Mouse (Mus musculus) lung, postnatal 36 days (tissue): Measurements from ENCODE around the gene Tanc1.

ENCODE experiments used
- DNase-seq: peaks from one replicate; pipeline ENCODE4 v3.0.0; 2022; ENCODE audit warnings: mixed read lengths

Gene Tanc1

DNA sequence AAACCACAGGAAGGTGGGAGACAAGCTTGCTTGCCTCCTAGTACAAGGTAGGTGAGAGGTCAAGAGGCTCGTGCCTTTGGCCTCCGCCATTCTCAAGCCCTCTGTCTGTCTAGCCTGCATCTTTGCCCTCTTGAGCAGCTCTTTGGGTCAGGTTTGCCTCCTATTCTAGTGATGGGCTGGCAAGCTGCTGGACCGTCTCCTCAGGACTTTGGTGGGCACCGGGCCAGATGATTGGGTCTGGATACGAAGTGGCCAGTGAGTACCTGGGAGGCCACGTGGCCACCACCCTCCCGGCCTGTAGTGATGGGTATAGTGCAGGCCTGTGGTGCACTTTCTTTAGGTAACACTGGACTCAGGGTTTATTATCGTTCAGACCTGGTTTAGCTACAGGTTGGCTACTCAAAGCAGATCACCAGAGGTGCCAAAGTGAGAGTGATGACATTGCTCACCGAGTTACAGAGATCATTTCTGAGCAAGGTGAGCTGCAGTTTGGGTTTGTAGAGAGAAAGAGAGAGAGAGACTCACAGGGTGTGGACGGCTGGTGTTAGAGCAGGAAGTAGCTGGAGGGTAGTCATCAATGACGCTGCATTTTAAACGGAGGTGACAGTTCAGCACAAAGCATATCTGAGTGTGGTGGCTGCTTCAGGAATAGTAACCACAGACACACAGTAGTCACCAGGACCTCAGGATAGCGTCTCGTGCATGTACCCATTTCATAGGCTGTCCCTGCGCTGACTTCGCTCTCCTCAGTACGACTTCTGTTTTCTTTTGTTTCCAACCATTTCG lies 188.8 kb downstream of the Tanc1 start:
- DNase-seq: no peak

DNA sequence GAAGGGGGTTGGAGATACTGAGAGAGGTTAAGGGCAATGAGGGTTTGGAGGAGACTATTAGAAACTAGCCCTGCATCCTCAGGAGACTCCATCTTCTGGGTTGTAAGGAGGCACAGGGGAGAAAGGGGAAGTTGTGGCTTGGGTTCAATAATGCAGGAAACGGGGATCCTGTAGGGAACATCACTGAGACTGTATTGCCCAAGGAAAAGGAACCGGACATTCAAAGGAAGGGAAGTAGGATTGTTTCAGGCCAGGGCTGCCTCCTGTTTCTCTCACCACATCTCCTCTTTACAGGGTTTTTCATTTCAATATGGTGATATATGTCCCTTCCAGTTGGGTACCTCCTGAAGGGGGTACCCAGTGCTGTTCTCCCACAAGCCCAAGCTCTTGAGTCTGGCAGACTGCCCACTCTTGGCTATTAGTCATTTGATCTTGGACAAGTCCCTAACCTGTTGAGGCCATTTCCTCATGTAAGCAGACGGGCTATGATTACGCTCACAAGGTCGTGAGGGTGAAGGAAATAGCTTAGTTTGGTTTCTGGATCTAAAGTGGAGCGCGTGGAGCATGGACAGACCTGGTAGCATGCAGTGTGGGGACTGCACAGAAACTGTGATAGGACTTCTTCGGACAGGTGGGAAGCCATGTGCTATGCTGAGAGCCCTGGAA lies 191.0 kb downstream of the Tanc1 start:
- DNase-seq: peak; percentile 19

DNA sequence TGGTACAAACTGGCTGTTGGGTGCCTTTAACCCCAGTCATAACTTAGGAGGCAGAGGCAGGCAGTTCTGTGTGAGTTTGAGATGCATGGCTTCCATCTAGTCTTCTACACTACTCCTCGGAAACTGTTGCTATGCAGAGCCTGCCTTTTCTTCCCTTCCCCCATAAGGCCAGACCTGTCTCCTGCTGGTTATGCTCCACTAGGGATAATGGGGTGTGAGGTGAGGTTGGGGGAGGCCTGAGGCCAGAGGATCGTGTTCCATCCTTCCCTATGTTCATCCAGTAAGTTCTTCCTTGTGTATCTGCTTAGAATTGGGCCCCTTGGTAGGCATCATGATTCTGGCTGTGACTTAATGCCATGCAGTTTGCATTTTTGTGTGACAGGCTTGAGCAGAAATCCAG lies 193.8 kb downstream of the Tanc1 start:
- no peak for DNase-seq

DNA sequence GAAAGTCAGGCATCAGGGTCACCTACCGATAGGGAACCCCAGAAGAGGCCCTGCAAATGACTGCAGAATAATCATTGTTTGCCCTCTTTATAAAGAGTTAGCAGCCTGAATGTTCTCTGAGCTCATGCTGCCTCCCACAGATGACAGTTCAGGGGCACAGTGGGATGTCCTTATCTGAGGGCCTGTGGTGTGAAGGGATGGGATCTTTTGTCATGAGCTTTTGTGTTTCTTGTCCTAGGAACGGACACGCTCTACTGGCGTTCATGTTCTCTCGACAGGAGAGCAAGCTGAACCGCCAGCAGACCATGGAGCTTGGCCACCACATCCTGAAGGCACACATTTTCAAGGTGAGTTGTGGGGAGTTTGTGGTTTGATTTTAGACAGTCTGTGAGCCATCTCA lies 194.2 kb downstream of the Tanc1 start:
- DNase-seq: no peak

DNA sequence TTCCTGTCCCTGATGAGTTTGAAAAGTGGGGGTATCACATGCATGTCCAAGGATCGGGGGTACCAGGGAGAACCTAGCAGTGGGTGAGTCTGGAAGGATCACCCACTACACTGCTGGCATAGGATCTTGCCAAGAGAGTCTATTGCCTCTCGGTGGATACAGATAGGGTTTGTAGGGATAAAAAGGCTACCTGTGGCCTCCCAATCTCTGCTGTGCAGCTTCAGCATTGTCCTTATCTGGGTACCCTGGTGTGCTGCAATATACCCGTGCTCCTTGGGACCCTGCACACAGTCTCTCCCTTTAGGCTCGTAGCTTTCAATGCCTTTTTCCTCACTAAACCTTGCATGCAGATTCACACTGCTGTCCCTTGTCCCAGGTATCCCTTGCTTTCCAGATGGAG lies 196.8 kb downstream of the Tanc1 start:
- no peak for DNase-seq

DNA sequence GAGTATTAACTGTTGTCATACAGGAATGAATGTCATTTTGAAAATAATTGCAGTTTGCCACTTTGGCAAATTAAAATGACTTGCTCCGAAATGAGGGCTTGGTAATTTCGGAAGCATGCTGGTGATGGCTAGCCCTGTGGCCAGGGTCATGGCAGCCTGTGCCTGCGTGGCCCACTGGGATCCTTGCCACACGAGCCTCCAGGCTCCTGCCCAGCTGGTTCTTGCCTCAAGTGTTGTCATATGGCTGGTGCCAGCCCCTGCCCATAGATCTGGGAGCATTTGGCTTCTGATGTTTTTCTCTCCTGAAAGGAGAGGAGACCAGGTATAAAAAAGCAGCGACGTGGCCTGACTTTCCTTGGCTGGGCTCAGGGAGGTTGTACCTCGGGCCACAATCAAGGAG lies 198.2 kb downstream of the Tanc1 start:
- no peak for DNase-seq

DNA sequence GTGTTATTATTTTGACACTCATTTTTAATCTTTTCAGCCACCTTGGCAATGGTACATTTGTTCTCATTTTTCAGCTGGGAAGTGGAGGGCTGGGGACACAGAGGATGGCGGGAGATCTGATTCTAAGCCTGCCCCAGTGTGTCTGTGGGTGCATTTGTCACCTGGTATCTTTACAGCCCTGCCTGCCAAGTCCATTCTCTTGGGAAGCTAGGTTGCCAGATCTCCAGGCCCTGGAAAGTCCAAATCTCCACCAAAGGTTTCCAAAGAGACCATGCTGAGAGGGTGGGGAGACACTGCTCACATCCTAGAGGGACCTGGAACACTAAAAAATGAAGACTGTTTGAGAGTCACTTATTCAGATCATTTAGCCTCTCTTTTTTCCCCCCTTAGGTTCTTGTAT lies 199.4 kb downstream of the Tanc1 start:
- no peak for DNase-seq

DNA sequence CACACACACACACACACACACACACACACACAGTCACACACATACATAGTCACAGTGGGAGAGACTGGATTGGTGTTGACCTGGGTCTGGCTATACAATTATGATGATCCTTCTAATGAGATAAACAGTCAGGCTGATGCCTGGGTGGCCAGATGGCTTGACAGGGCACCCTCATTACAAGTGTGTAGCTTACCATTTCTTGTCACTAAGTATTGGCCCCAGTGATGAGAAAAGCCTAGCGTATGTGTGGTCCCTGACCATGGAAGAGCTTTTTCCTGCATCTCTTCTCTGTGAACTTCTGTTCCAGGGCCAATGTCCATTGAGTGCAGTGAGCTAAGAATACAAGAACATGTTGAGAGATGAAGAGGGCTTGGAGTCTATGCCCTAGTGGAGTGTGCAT lies 200.8 kb downstream of the Tanc1 start:
- DNase-seq: no peak

DNA sequence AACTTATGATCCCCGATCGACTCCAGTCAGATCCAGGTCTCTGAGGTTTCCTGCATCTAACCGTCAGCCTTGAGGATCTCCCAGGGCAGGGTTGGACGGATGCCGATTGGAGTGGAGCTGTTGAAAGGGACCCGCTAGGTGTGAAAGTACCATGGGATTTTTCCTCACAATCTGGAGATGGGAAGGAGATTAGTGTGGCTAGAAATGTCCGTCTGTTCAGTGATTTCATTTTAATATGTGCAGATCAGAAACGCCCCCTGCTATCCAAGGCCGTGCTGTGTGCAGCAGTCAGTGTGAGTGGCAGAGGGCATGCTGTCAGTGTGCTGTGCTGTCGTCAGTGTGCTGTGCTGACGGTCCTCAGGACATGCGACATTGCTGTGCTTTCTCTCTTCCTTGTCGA lies 201.6 kb downstream of the Tanc1 start:
- DNase-seq: no peak

DNA sequence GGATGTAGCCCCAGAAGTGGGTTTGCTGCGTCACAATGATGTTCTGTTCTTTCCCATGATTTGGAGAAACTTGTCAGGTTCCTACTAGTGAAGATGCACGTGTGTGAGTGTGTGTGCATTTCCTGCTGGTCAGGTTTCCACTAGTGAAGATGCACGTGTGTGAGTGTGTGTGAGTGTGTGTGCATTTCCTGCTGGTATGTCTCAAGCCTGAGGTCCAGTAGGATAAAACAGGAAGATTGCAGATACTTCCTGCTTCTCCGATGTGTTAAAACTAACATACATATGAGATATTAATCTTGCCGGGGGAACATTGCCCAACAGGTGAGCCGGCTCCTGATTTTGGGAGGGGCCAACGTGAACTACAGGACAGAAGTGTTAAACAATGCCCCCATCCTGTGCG lies 203.2 kb downstream of the Tanc1 start:
- no peak for DNase-seq

DNA sequence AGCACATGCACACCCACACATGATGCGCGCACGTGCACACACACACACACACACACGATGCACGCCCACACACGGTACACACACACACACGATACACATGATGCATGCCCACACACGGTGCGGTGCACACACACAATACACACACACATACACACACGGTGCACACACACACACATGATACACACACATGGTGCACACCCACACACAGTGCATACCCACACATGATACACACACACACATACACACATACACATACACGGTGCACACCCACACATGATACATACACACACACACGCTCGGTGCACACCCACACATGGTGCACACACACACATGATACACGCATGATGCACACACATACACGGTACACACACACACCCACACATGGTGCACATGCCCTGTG lies 206.8 kb downstream of the Tanc1 start:
- DNase-seq: no peak

DNA sequence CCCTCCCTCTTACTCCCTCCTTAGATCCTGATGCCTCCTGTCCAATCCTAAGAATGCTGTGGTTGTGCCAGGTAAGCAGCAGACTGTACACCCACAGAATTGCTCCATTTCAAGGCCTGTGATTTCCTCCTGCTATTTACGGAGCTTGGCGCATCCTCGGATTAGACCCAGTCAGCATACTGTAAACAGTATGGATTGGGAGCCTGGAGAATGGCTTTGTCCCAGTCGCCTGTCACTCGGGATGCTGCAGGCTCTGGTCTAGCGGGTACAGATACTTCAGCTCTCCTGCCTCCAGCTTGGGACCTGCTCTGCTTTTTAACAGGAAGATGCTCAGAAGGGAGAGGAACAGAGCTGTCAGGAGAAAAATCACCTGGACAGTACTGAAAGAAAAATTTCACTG lies 207.6 kb downstream of the Tanc1 start:
- DNase-seq: no peak

DNA sequence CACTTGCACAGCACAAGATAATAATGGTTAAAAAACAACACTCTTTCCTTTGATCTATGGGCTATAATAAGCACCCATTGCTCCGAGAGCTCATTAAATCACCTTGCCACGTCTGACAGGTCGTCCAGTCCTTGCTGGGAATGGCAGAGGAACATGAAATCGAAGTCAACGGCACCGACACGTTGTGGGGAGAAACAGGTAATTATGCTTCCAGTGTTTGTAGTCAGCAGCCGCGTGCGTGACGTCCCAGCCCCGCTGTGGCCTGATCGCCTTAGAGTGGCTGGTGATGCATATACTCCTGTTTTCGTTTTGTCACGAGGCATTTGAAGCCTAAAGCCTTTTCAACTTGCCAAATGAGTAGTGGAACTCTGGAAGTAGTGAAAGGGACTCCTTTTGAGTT lies 208.2 kb downstream of the Tanc1 start:
- DNase-seq: no peak

DNA sequence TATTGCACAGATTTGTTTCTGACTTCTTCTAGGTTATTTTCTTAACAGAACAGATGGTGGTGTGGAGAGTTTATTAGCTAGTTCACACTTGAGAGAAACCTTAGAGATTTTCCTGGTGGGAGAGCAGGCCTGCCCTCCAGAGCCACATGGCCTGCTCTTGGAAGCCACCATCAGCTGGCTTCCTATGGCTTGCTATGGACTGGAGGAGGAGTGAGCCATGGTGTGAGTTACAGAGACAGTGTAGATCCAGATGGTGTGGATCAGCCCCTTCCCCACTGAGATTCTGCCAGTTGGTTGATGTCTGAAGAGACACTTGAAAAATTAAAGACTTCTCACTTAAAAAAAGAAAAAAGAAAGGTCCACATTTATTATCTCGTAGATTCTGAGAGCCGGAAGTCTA lies 209.2 kb downstream of the Tanc1 start:
- no peak for DNase-seq

DNA sequence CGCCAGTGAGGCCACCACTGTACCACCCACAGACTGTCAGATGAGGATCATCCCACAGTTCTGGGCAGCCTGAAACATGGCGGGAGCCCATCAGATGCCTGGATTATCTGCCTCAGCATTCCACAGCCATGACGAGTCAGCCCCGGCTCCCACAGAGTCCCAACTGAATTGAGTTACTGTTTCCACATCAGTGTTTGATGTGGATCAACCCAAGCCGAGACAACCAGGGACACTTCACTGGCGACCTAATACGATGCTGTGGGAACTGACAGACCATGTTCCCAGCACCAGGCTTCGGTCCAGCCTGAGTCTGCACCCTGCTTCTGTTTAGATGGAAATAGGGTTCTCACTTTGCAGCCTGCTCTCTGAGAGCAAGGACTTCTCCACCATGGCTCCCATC lies 212.4 kb downstream of the Tanc1 start:
- DNase-seq: peak; percentile 63

DNA sequence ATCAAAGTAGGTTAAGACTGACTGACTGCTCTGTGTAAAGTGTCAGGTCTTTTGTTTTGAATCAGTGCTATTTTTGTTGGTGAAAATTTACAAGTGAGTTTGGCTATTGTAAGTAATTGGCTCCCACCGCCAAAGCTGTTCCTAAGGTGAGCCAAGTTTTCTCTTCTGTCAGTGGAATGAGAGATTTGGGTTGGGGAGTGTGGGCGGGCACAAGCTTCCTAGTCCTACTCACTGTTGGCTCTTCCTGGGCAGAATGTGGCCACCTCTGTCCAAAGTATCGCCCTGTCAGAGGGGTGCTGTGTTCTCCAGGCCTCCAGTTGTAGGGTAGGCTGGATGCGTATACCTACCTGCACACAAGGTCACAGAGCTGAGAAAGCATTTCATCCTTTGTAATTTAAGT lies 213.5 kb downstream of the Tanc1 start:
- DNase-seq: no peak

DNA sequence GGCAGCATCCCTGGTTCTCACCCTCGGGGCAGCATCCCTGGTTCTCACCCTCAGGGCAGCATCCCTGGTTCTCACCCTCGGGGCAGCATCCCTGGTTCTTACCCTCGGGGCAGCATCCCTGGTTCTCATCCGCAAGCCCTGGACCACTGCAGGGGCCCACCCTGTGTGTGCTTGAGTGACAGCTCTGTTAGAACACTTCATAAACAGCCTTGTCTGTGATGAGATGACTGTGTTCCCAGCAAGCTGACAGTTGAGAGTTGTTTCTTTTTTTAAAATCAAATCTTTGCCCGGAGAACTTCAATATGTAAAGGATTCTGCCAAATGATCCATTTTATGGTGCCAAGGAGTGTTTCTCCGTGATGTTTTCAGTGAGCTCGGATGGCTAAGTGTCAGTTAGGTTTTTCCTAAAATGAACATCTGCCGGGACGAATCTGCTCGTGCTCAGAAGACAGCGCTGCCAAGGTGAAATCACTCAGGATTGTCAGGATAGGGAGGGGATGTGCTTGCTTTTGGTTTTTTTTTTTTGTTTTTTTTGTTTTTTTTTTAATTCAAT lies 216.3 kb downstream of the Tanc1 start:
- no peak for DNase-seq

DNA sequence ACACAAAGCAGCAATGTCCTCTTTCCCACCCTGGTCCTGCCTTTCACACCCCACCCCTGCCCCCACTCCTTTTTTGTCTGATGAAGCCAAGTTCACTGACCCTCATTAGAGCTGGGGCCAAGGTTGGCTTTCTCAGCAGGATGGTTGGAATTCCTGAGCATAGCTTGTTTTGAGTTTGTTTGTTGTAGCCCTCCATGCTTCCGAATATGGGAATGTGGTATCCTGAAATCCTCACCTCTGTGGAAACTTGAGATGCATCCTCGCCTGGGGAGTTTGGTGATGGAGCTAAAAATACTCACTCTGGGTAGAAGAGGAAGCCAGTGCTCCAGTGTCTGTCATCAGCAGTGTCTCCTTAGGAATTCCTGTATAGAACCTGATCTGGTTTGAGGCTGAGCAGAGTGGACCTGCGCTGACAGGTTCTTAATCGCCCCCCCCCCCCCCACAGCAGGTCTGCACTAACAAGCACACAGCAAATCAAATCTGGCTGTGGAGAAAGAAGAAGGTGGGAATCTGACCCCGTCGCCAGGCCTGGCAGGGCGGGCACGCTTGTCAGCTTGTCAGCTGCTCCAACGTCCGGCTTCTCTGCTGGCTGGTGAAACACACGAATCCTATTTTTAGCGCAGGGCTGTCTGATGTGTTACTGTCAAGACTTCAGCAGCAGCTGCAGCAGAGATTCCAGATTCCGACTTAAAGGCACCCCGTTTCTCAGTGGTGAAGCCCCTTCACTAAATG lies 217.1 kb downstream of the Tanc1 start:
- DNase-seq: peak; percentile 74

DNA sequence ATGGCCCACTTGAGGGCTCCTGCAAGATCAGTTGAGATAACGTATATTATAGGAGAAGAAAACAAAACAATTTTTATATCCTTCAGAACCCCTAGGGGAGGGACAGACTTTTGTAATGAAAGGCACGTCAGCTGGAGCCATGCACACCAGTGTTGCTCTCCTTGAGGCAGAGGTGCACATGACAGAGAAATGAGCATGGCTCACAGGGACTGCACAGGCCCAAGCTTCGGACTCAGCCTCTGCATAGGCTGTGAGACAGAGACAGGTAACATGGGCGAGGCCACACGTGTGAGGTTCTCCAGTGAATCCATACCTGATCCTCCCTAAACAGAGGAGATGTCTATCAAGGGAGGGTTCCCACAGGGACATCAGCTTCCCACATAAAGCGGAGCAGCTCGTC lies 217.9 kb downstream of the Tanc1 start:
- DNase-seq: no peak

DNA sequence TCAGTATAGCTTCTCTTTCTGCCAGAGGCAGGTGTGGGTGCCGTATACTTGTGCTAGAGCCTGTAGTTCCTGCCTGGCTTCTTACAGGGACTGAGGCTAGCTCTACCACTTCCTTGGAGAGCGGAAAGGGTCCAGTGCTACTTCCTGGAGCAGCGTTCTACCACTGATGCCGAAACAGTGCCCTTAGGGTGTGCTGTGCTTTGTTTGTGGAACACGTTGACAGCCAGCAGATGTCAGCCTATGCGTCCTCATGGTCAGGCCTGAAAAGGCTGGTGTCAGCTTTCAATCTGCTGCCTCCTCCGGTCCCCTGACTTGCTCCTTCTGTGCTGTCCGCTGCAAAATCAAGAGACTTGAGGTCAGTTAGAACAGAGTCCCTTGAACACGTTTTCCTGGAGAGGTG lies 218.3 kb downstream of the Tanc1 start:
- peak; percentile 62 for DNase-seq

DNA sequence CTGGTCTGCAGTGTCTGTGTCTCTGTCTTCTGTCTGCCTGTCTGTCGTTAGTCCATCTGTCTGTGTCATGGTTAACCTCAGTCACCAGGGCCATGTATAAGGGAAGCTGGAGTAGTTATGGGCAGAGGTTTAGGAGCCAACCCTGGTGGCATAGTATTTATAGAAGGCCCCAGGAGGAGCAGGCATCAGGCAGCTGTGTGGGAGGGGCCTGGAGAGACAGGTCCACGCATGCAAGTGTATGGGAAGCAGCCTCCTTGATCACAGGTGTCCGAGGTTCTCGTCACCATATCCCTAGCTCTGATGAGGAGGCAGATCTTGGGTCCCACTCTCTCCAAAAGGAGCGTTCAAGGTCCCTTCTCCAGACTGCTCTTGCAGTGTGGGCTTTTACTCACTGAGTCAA lies 219.1 kb downstream of the Tanc1 start:
- no peak for DNase-seq

DNA sequence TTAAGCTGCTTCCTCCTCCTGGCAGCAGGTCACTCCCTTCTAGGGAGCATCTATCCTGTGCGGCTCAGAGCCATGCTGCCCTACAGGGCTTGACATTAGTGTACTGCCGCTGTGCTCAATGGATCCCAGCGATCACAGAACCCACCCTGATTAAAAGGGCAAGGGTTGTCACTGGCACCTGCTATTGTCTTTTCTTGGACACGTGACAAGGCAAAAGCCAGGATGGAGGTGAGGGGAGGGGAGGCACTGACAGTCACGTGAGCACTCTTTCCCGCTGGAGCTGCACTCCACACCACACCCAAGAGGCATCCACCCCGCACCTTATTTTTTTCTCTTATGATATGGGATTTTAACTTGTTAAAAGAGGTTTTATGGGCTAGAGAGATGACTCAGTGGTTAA lies 220.0 kb downstream of the Tanc1 start:
- no peak for DNase-seq

DNA sequence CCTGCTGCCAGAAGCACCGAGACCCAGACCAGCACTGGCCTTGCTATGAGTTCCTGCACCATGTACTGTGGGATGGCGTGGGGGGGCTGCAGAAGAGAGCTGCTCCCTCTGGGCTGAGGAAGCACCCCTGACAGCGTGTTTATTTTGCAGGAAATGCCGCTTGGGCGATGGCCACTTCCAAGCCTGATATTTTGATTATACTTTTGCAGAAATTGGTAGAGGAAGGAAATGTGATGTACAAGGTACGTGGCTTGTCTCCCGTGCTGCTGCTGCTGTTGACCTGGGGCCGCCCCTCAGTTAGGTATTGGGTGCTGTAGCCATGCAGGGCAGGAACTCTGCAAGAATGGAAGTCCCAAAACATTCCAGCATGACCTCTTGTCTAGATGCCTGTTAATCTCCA lies 227.0 kb downstream of the Tanc1 start:
- peak; percentile 72 for DNase-seq

DNA sequence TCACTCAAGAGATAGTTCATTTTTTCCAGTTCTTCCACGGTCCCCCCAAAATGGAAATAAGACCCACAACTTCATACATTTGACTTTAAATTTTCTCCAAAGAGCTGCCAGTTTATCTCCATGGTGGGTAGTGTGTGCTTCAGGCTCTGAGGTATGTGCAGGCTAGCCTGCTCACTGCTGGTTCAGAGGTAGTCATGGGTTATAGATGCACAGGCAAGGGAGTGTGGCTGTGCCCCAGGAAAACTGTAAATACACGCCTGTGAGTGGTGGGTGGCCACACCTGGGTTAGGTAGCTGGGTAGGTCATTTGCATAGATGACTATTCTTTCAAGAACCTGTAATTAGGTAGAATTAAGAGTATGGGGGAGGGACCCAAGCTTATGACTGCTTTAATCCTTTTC lies 227.9 kb downstream of the Tanc1 start:
- no peak for DNase-seq
